Mouse (Mus musculus): ENCODE measurements around the gene Gm3543.
"Not testable (repeated sequence)": the region's sequence is repeated elsewhere in the genome, so short reads cannot be mapped to it uniquely, and the experiment has no call there.

Gm3543 gene

DNA sequence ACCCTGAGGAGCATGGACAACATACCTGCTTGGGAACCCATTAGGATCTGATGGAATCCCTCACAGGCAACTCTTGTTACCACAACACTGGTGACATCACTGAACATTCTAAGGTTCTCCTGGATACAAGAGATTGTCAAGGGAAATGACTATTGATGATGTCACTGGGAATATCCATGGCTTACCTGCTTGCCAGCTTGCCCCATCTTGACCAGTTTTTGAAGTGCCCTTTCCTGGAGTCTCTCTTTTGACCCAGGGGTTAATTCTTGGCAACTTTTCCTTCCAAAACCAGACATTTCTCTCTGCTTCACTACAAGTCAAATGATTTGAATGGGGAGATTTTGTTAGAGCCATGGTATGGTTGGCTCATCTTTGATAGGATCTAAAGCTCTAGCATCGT, at the start of gene Gm3543:
TSS of gene Gm3543 (minus strand) at position 101 of the 400 bp plus-strand sequence.
- DNase-seq (ENCODE audit: extremely low read depth, low read depth): not testable (repeated sequence)

DNA sequence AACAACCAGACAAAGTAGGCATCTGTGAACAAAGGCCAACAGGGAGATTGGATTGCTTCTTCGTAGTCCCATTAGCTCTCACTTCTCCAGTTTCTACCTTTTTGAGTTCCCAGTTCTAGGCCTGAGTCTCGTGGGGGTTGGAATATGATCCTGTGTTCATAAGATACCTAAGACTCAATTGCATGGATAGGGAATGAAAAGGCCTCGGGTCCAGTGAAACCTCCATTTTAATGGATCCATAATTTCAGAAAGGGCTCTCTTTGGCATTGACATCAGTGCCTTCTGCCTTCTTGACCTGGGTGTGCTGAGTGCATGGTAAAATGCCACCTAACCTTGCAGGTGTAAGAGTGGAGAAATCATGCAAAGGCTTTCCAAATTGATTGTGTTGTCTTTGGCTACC, 14.5 kb downstream of the Gm3543 start:
- DNase-seq (ENCODE audit: extremely low read depth, low read depth): not testable (repeated sequence)

DNA sequence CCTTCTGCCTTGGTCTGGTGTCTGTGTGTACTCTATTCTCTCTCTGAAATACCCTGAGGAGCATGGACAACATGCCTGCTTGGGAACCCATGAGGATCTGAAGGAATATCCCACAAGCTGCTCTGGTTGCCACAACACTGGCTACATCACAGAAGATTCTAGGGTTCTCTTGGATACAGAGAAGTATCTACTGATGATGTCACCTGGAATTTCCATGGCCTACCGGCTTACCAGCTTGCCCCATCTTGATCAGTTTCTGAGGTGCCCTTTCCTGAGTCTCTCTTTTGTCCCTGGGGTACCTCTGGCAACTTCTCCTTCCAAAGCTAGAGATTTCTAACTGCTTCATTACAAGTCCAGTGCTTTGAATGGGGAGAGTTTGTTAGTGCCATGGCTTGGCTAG, 15.3 kb downstream of the Gm3543 start, which contains the start of gene Gm6401:
TSS of gene Gm6401 (minus strand) at position 101 of the 400 bp plus-strand sequence.
- DNase-seq (ENCODE audit: extremely low read depth, low read depth): not testable (repeated sequence)

DNA sequence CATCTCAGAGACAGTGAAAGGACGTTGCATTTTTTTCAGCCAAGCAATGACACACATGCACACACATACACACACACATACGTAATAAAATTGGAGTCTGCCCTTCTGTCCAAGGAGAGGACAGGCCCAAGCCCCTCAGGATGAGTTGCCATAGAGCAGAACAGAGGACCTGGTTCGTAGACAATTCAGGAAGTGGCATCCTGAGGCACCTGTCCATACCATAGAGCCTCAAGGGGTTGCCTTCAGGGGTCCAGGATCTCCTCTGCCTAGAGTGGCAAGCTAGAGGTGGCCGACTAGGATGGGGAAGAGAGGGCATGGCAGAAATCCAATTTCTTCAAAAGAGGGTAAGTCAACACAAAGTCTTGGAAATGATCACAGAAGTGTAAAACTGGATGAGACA, 19.0 kb downstream of the Gm3543 start:
- DNase-seq (ENCODE audit: extremely low read depth, low read depth): not testable (repeated sequence)

DNA sequence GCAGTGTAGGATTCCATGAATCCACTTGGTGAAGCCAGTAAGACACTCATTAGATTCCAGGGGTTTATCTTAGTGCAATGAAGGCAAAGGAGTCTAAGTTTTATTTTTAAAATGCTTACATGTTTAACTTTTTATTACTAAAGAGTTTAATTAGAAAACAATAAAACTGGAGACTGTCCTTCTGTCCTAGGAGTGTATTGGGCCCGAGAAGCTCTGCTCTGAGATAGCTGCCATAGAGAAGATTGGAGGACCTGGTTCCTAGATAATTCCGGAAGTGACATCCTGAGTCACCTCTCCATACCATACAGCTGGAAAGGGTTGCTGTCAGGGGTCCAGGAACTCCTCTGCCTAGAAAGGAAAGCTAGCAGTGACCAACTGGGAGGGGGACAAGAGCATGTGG, 39.4 kb downstream of the Gm3543 start, which contains the start of gene 1700024B05Rik:
TSS of gene 1700024B05Rik (plus strand) at position 301 of the 400 bp plus-strand sequence.
- not testable (repeated sequence) for DNase-seq (ENCODE audit: extremely low read depth, low read depth)

Measured in MEL-GATA-1-ER (cell line).